Mouse (Mus musculus): Measurements from ENCODE around the gene Cdkl3. TPM values are rescaled to one million over a fixed set of nuclear protein-coding genes. Genes with fewer than 3 reads are reported as not detected.
"Not testable (repeated sequence)": the region's sequence is repeated elsewhere in the genome, so short reads cannot be mapped to it uniquely, and the experiment has no call there.

Cdkl3 gene
- total and polyA plus RNA-seq, 2 experiments from 2014 or later: 23.8 to 53.2 TPM

DNA sequence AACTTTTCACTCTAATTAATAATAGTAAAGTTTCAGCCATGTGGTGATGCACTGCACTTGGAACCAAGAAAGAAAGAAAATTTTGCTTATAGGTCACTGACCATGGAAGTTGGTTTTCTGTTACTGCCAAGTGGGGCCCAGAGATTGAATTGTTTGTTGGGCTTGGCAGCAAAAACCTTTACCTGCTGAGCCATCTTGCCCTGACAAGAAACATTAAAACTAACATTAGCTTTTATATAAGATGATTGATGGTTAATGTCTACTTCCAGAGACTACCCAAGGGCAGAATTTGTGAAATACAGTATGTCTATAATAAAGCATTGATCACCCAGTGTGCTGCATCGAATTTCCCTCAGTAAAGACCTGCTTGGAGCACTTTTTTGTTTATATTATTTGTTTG, 102.4 kb downstream of the Cdkl3 start:
- TF ChIP-seq CTCF (IDR thresholded peaks at IDR 0.05): no peak
- DNase-seq (ENCODE audit: low spot score) (no peak), ATAC-seq (ENCODE audit: low FRiP score) (no peak)
- H3K4me1 ChIP-seq (ENCODE audit: insufficient read depth, low read length): 0 out of 2 replicates have a peak, but pooled peaks cover 8% of the 10 kb centered on the region
- no peak overlapping the region for H3K27ac ChIP-seq (ENCODE audit: low read depth, low read length)
- H3K4me2 ChIP-seq (ENCODE audit: low read depth, low read length, poor library complexity, severe bottlenecking): no peak overlapping the region
- H3K9me3 ChIP-seq (ENCODE audit: low read length): no peaks in the 10 kb centered on the region
- no peaks in the 10 kb centered on the region for H3K27me3 ChIP-seq (ENCODE audit: insufficient read depth, low read length)
- no peak overlapping the region for H3K4me3 ChIP-seq (ENCODE audit: low read depth, low read length)
- 94% methylated on average over 1 of the region's 1 CpGs for WGBS
- H3K9ac ChIP-seq (replicated peaks; ENCODE audit: low read length, poor library complexity, severe bottlenecking): no peak overlapping the region
- H3K36me3 ChIP-seq (ENCODE audit: insufficient read depth, low read length): no peaks in the 10 kb centered on the region

DNA sequence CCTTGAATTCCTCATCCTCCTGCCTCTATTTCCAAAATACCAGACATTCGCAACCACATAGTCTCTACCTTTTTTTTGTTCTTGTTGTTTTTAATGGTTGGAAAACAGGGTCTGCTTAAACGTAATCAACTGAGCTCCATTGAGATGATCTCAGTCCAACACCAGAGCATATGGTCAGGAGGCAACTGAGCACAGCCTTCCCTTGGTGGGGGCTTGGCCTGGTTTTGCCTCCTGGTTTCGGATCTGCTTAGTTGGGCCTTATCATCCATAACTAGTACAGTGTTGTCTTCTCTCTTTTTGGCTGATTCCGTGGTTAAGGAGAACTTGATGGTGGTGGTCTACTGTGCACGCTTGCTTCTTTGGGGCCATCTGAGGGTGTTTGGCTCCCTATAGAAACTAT, 104.8 kb downstream of the Cdkl3 start:
- TF ChIP-seq CTCF (IDR thresholded peaks at IDR 0.05): no peak
- 92% methylated on average over 5 of the region's 5 CpGs for WGBS
- H3K27me3 ChIP-seq (ENCODE audit: insufficient read depth, low read length): no peaks in the 10 kb centered on the region
- no peak overlapping the region for H3K27ac ChIP-seq (ENCODE audit: low read depth, low read length)
- no peaks in the 10 kb centered on the region for H3K36me3 ChIP-seq (ENCODE audit: insufficient read depth, low read length)
- ATAC-seq (ENCODE audit: low FRiP score): no peak
- no peak overlapping the region for H3K4me2 ChIP-seq (ENCODE audit: low read depth, low read length, poor library complexity, severe bottlenecking)
- no peaks in the 10 kb centered on the region for H3K9me3 ChIP-seq (ENCODE audit: low read length)
- H3K4me1 ChIP-seq (ENCODE audit: insufficient read depth, low read length): 0 out of 2 replicates have a peak, but pooled peaks cover 3% of the 10 kb centered on the region
- no peak overlapping the region for H3K9ac ChIP-seq (replicated peaks; ENCODE audit: low read length, poor library complexity, severe bottlenecking)
- H3K4me3 ChIP-seq (ENCODE audit: low read depth, low read length): no peak overlapping the region
- DNase-seq (ENCODE audit: low spot score): no peak

DNA sequence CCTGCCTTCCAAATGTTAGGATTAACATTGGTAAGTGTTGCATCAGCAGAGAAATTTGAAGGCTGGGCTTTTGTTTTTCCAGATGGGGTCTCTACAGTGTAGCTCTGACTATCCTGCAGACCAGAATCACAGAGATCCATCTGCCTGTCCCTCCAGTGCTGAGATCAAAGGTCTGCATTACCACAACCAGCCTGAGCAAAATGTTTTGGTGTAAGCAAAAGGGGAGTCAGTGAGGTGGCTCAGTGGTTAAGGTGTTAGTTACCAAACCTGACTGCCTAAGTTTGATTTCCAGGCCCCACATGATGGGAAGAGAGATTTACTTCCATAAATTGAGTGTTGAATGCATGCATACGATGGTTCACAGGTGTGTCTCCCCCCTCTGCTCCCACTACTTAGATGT, 105.4 kb downstream of the Cdkl3 start:
- H3K4me3 ChIP-seq (ENCODE audit: low read depth, low read length): no peak overlapping the region
- no peaks in the 10 kb centered on the region for H3K27me3 ChIP-seq (ENCODE audit: insufficient read depth, low read length)
- DNase-seq (ENCODE audit: low spot score): no peak
- no peak overlapping the region for H3K4me2 ChIP-seq (ENCODE audit: low read depth, low read length, poor library complexity, severe bottlenecking)
- H3K9me3 ChIP-seq (ENCODE audit: low read length): no peaks in the 10 kb centered on the region
- TF ChIP-seq CTCF (IDR thresholded peaks at IDR 0.05): no peak
- H3K4me1 ChIP-seq (ENCODE audit: insufficient read depth, low read length): 0 out of 2 replicates have a peak, but pooled peaks cover 3% of the 10 kb centered on the region
- no peak overlapping the region for H3K9ac ChIP-seq (replicated peaks; ENCODE audit: low read length, poor library complexity, severe bottlenecking)
- H3K27ac ChIP-seq (ENCODE audit: low read depth, low read length): no peak overlapping the region
- 97% methylated on average over 1 of the region's 1 CpGs for WGBS
- peaks cover 2% of the 10 kb centered on the region; the same call in 1 of the 2 replicates for H3K36me3 ChIP-seq (ENCODE audit: insufficient read depth, low read length)
- no peak for ATAC-seq (ENCODE audit: low FRiP score)

DNA sequence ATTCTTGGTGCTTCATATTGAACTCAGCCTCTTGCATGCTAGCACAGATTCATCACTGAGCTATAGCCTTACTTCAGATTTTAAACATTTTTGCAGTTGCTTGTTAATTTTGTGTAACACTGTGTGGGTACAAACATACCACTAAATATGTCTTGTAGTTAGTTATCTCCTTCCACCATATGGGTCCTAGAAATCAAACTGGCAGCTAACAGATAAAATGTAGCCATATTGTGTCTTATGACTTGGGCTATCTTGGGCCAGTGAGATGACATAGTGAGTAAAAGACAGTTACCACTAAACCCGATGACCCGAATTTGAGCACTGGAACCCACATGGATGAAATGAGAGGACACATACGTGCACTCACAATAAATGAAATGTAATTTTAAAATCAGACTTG, 111.5 kb downstream of the Cdkl3 start:
- Histone ChIP-seq H3K9ac (replicated peaks; ENCODE audit: low read length, poor library complexity, severe bottlenecking) (no peak overlapping the region), H3K4me2 (ENCODE audit: low read depth, low read length, poor library complexity, severe bottlenecking) (no peak overlapping the region), H3K27me3 (ENCODE audit: insufficient read depth, low read length) (no peaks in the 10 kb centered on the region), H3K27ac (ENCODE audit: low read depth, low read length) (no peak overlapping the region), H3K4me1 (ENCODE audit: insufficient read depth, low read length) (no peaks in the 10 kb centered on the region), H3K9me3 (ENCODE audit: low read length) (no peaks in the 10 kb centered on the region), H3K36me3 (ENCODE audit: insufficient read depth, low read length) (peaks cover 30% of the 10 kb centered on the region), H3K4me3 (ENCODE audit: low read depth, low read length) (no peak overlapping the region)
- ATAC-seq (ENCODE audit: low FRiP score): no peak
- no peak for DNase-seq (ENCODE audit: low spot score)
- no peak for TF ChIP-seq CTCF (IDR thresholded peaks at IDR 0.05)
- 92% methylated on average over 3 of the region's 3 CpGs for WGBS

DNA sequence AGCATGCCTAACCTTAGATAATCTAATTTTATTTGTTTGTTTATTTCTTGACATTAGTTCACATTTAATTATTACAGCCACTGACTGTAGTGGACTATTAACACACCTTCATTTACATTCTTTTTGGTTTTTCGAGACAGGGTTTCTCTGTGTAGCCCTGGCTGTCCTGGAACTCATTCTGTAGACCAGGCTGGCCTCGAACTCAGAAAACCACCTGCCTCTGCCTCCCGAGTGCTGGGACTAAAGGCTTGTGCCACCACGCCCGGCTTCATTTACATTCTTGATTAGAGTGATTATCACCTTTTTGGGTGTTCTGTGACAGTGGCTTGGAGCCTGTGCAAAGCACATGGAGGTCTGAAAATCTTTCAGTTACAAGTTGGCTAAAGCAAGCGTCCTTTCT, 112.1 kb downstream of the Cdkl3 start:
- H3K9ac ChIP-seq (replicated peaks; ENCODE audit: low read length, poor library complexity, severe bottlenecking); ATAC-seq (ENCODE audit: low FRiP score); H3K4me2 ChIP-seq (ENCODE audit: low read depth, low read length, poor library complexity, severe bottlenecking); H3K9me3 ChIP-seq (ENCODE audit: low read length); H3K4me3 ChIP-seq (ENCODE audit: low read depth, low read length); H3K27me3 ChIP-seq (ENCODE audit: insufficient read depth, low read length); DNase-seq (ENCODE audit: low spot score); H3K4me1 ChIP-seq (ENCODE audit: insufficient read depth, low read length); H3K27ac ChIP-seq (ENCODE audit: low read depth, low read length): not testable (repeated sequence)
- peaks cover 31% of the 10 kb centered on the region for H3K36me3 ChIP-seq (ENCODE audit: insufficient read depth, low read length)
- 94% methylated on average over 6 of the region's 6 CpGs for WGBS

DNA sequence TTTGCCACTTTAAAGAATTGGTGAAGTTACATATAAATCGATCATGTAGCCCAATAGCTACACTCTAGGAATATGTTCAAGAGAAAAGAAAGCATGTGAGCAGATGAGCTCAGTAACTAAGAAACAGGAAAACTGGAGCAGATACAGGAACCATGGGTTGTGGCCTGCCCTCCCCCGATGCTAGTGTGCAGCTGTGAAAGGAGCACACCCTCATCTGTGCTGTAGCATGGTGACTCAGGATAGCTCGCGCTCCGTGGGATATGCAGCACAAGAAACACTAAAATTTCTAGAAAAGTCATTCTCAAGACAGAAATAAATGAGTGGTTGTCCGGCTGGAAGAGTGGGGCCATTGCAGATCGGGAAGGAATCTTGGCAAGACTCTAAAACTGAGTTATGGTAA, 113.1 kb downstream of the Cdkl3 start:
- no peak overlapping the region for H3K4me2 ChIP-seq (ENCODE audit: low read depth, low read length, poor library complexity, severe bottlenecking)
- DNase-seq (ENCODE audit: low spot score) (no peak), ATAC-seq (ENCODE audit: low FRiP score) (no peak)
- no peak overlapping the region for H3K27ac ChIP-seq (ENCODE audit: low read depth, low read length)
- H3K9ac ChIP-seq (replicated peaks; ENCODE audit: low read length, poor library complexity, severe bottlenecking): no peak overlapping the region
- H3K9me3 ChIP-seq (ENCODE audit: low read length): no peaks in the 10 kb centered on the region
- peaks cover 40% of the 10 kb centered on the region for H3K36me3 ChIP-seq (ENCODE audit: insufficient read depth, low read length)
- 96% methylated on average over 7 of the region's 7 CpGs for WGBS
- no peak for TF ChIP-seq CTCF (IDR thresholded peaks at IDR 0.05)
- no peaks in the 10 kb centered on the region for H3K27me3 ChIP-seq (ENCODE audit: insufficient read depth, low read length)
- H3K4me1 ChIP-seq (ENCODE audit: insufficient read depth, low read length): no peaks in the 10 kb centered on the region
- no peak overlapping the region for H3K4me3 ChIP-seq (ENCODE audit: low read depth, low read length)
